Mouse (Mus musculus) embryo, embryonic 10 days (tissue): ENCODE measurements around the gene Gm5725.
"Not testable (repeated sequence)": the region's sequence is repeated elsewhere in the genome, so short reads cannot be mapped to it uniquely, and the experiment has no call there.

Source experiments
- DNase-seq: peaks from one replicate; pipeline ENCODE4 v3.0.0-alpha.2; 2015; ENCODE audit warnings: low spot score

The Gm5725 gene

DNA sequence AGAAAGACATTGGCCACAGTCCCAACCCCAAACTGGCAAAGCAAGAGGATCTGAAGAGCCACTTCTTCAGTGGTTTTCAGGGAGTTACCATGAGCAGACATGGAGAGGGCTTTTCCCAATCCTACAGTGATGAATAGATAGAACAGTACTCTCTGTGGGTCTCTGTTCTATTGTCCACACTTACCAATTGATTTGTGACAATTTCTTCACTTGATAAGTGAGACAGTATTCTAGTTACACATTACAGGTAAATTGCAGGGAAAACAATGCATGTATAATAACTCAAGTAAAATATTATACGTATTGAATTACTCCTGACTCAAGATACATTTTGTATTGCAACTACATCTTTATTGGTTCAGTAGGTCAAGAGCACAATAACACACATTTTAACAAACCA lies at the start of gene Gm5725:
Gene Gm5725 (minus strand): TSS at position 101 of the 400 bp plus-strand sequence.
- DNase-seq, result not testable (repeated sequence)

- not testable (repeated sequence) for DNase-seq
Observed at GRCm38 (mm10) chr7:21832051-21832450, 12.0 kb downstream of the Gm5725 start, which contains the start of gene Vmn1r135. TSS of gene Vmn1r135 (plus strand) at chr7:21832351.

DNA sequence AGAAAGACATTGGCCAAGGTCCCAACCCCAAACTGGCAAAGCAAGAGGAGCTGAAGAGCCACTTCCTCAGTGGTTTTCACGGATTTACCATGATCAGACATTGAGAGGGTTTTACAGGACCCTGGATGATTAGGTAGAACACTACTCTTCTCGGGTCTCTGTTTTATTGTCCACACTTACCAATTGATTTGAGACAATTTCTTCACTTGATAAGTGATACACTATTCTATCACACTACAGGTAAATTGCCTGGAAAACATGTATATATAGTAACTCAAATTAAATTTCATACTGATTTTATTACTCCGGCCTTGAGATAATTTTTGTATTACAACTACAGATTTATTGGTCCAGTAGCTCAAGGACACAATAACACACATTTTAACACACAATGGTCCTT lies 47.4 kb downstream of the Gm5725 start, which contains the start of gene Gm4177:
Gene Gm4177 (minus strand): TSS at position 101 of the 400 bp plus-strand sequence.
- not testable (repeated sequence) for DNase-seq
